Mouse (Mus musculus): ENCODE results near the gene Atr. TPM values are rescaled to one million over a fixed set of nuclear protein-coding genes. Genes with fewer than 3 reads are reported as not detected.

Gene Atr
- polyA plus RNA-seq (2012; rRNA removed), result 0.22 and 0.32 TPM in 2 replicates

GRCm38 (mm10) chr9:95857414-95858026, at the start of gene Atr:
Gene Atr (plus strand): TSS chr9:95857597.

GRCm38 (mm10) chr9:95844825-95845460, 12.5 kb upstream of the Atr start, which contains the start of gene Pls1:
Gene Pls1 (minus strand): TSS chr9:95845311.

GRCm38 (mm10) chr9:95954585-95955461, 97.4 kb downstream of the Atr start, which contains the start of gene Xrn1:
Gene Xrn1 (plus strand): TSS chr9:95954760.

Other genes starting within 250 kb of the Atr start
- gene Pcolce2, start 220.0 kb upstream of the Atr start, polyA plus RNA-seq (2012; rRNA removed), result 0.31 and 0.32 TPM in 2 replicates
- gene Trpc1, start 107.2 kb upstream of the Atr start, polyA plus RNA-seq (2012; rRNA removed), result 1.4 and 2.9 TPM in 2 replicates
- gene Pls1, start 12.3 kb upstream of the Atr start, polyA plus RNA-seq (2012; rRNA removed), result 1.9 and 3.1 TPM in 2 replicates
- 0.20 and 0.66 TPM in 2 replicates for gene Xrn1, start 97.2 kb downstream of the Atr start, polyA plus RNA-seq (2012; rRNA removed)